8 mouse cellular contexts compared by ENCODE assay signal in the genomic region with DNA sequence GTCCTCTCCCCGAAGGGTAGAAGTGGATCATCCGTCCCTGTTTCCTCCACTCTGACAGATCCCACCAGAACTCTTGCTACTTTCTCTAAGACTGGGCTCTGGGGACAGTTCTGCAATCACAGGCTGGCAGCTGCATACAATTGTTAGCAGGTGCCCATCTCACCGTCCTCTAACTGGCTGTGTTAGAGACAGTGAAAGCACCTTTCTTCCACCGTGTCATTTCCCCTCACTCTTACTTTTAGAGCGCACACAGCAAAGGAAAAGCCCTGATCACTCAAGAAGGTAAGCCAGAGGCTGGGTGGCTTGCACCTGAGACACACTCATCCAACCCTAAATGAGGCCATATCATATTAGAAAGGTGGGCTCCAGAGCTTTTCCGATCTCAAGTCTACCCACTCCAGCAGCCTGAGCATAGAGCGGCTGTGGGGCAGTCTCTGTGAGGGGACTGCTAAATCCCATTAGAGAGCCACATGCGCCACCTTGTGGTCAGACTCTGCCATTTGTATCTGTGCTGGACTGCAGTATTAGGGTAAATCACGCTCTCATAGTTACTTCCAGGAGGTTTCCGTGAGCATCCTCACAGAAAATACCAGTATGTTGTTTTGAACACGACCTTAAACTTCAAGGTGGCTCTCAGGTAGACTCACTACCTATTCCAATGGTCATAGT. TPM values are rescaled to one million over a fixed set of nuclear protein-coding genes. Genes with fewer than 3 reads are reported as not detected.
A peak's percentile ranks its signal among the peaks of the same experiment; 100 is the strongest.
DNase-seq lines count a peak whose midpoint lies in the region; ATAC-seq lines count a peak whose summit lies in the region.

No protein-coding gene starts in this region.

- DNase-seq in R1 (ENCODE audit: low read depth, low spot score), result peak; percentile 86
- peak; percentile 85 to 94 for DNase-seq in cerebellum, postnatal 25 days
- peak; percentile 86 for DNase-seq in gastrocnemius, adult 18-20 months (ENCODE audit: low spot score)
- DNase-seq in left cerebral cortex, adult 11 months (ENCODE audit: low spot score), result peak; percentile 67
- peak; percentile 81 to 87 for DNase-seq in lung, postnatal 4 days
- DNase-seq in right cerebral cortex, adult 18-20 months, result peak; percentile 83
- peak; percentile 53 for DNase-seq in urinary bladder, adult 2 months (ENCODE audit: low spot score)

- H3K9me3 ChIP-seq in hindbrain, embryonic 16.5 days (ENCODE audit: control insufficient read depth, low read length), result no peaks in the 10 kb centered on the region

- H3K4me3 ChIP-seq in hindbrain, embryonic 16.5 days (ENCODE audit: low read length), result peak overlapping the region; percentile 2; the same call in 1 of the 2 replicates

- H3K36me3 ChIP-seq in hindbrain, embryonic 16.5 days (ENCODE audit: control insufficient read depth, insufficient read depth, low read length), result no peaks in the 10 kb centered on the region

- no peak overlapping the region for H3K27ac ChIP-seq in hindbrain, embryonic 16.5 days (ENCODE audit: low read depth, low read length)

- 32% methylated on average over 11 of the region's 11 CpGs for WGBS in hindbrain, embryonic 16.5 days

- no peaks in the 10 kb centered on the region for H3K27me3 ChIP-seq in hindbrain, embryonic 16.5 days (replicated peaks; ENCODE audit: control insufficient read depth, insufficient read depth, low read length)

- H3K4me2 ChIP-seq in hindbrain, embryonic 16.5 days (ENCODE audit: low read length), result peak overlapping the region; percentile 41

- no peak overlapping the region for H3K9ac ChIP-seq in hindbrain, embryonic 16.5 days (ENCODE audit: low read depth, low read length)

- no peaks in the 10 kb centered on the region; the same call in 1 of the 2 replicates for H3K4me1 ChIP-seq in hindbrain, embryonic 16.5 days (ENCODE audit: control insufficient read depth, insufficient read depth, low read depth, low read length)

- peak; percentile 99 for ATAC-seq in hindbrain, embryonic 16.5 days

RNA-seq across cellular contexts. Expression of gene Kcns3, which starts 27.8 kb away (rescaled TPM):
- total RNA-seq in gastrocnemius, adult 18-20 months (2021), result under 1 TPM; 0.53 to 0.93 TPM
- 0.87 and 1.3 TPM in 2 replicates for polyA plus RNA-seq in hindbrain, embryonic 16.5 days (2015; fragmentation: Nextera tagmentation; extraction: Ambion mirVana)
- polyA plus RNA-seq in urinary bladder, adult 2 months (2012; rRNA removed), result 2.9 and 3.0 TPM in 2 replicates

RNA-seq across cellular contexts. Expression of gene Msgn1, which starts 30.2 kb away (rescaled TPM):
- not detected for total RNA-seq in gastrocnemius, adult 18-20 months (2021)
- polyA plus RNA-seq in hindbrain, embryonic 16.5 days (2015; fragmentation: Nextera tagmentation; extraction: Ambion mirVana), result not detected in 2 replicates
- polyA plus RNA-seq in urinary bladder, adult 2 months (2012; rRNA removed), result not detected in 2 replicates
